Mouse (Mus musculus) kidney, adult 2 months (tissue): ENCODE measurements at regions not wholly inside any gene's neighbourhood (a gene's known extent, or its start where the extent isn't known, plus 50 kb on each side); places are given as distances from the start of the nearest gene placed in this dataset.
A peak's percentile ranks its signal among the peaks of the same experiment; 100 is the strongest.
"Not testable (repeated sequence)": the region's sequence is repeated elsewhere in the genome, so short reads cannot be mapped to it uniquely, and the experiment has no call there.

ENCODE experiments used
- DNase-seq: peaks from one replicate; pipeline ENCODE4 v3.0.0; 2021
- H3K27ac ChIP-seq: fragments of 200-500 bp; 2 replicates; pipeline ENCODE4 v1.5.1; 2012; ENCODE audit warnings: low read depth, low read length, control low read depth, inconsistent platforms; ENCODE audit not compliant: insufficient read depth
- H3K27me3 ChIP-seq: fragments of 200-500 bp; replicated peaks from 2 replicates; pipeline ENCODE4 v1.6.1; 2012; ENCODE audit warnings: mild to moderate bottlenecking, moderate library complexity, low read length, inconsistent platforms; ENCODE audit not compliant: control insufficient read depth, insufficient read depth
- H3K36me3 ChIP-seq: fragments of 200-500 bp; 2 replicates; pipeline ENCODE4 v1.6.1; 2012; ENCODE audit warnings: mild to moderate bottlenecking, moderate library complexity, low read length, inconsistent platforms; ENCODE audit not compliant: control insufficient read depth, insufficient read depth
- H3K4me1 ChIP-seq: fragments of 200-500 bp; 2 replicates; pipeline ENCODE4 v1.6.1; 2011; ENCODE audit warnings: low read length; ENCODE audit not compliant: control insufficient read depth, insufficient read depth
- H3K4me3 ChIP-seq: fragments of 200-500 bp; 2 replicates; pipeline ENCODE4 v1.5.1; 2011; ENCODE audit warnings: mild to moderate bottlenecking, low read depth, low read length, control low read depth; ENCODE audit not compliant: insufficient read depth
- CTCF ChIP-seq: fragments of 200-500 bp; conservative IDR thresholded peaks from 2 replicates; pipeline ENCODE4 v1.5.1; 2011; ENCODE audit warnings: low read depth, mild to moderate bottlenecking, control low read depth, low read length, moderate library complexity, mixed read lengths; ENCODE audit not compliant: insufficient read depth, insufficient read length
- POLR2A ChIP-seq: fragments of 200-500 bp; IDR thresholded peaks from one replicate; pipeline ENCODE4 v1.6.1; 2011; ENCODE audit warnings: low read depth, low read length, control low read depth
- WGBS: fragments of 180-500 bp; shearing (Covaris S2); methylation state at CpG from one replicate; pipeline ENCODE4 v1.1.7; 2018; 5-methylcytosine and 5-hydroxymethylcytosine counted together

- no peak for DNase-seq
- Histone ChIP-seq H3K27ac (no peak overlapping the region), H3K36me3 (no peaks in the 10 kb centered on the region), H3K4me1 (no peaks in the 10 kb centered on the region), H3K4me3 (no peak overlapping the region), H3K27me3 (no peaks in the 10 kb centered on the region)
- TF ChIP-seq POLR2A (no peak), CTCF (no peak)
- WGBS: 43% methylated on average over 1 of the region's 1 CpGs
Observed at GRCm38 (mm10) chrX:94857501-94857900, 133.1 kb downstream of the Zxdb start.

GRCm38 (mm10) chrX:94857954-94858353 is 133.6 kb downstream of the Zxdb start:
- Histone ChIP-seq H3K27ac (no peak overlapping the region), H3K4me3 (no peak overlapping the region), H3K27me3 (no peaks in the 10 kb centered on the region), H3K36me3 (no peaks in the 10 kb centered on the region), H3K4me1 (no peaks in the 10 kb centered on the region)
- TF ChIP-seq CTCF (no peak), POLR2A (no peak)
- 80% methylated on average over 4 of the region's 4 CpGs for WGBS
- DNase-seq: no peak

GRCm38 (mm10) chrX:94863123-94863522 is 138.8 kb downstream of the Zxdb start:
- H3K27ac ChIP-seq: no peak overlapping the region
- H3K4me3 ChIP-seq: no peak overlapping the region
- no peaks in the 10 kb centered on the region for H3K27me3 ChIP-seq
- no peaks in the 10 kb centered on the region for H3K36me3 ChIP-seq
- TF ChIP-seq CTCF: no peak
- no peak for TF ChIP-seq POLR2A
- 67% methylated on average over 1 of the region's 1 CpGs for WGBS
- no peak for DNase-seq
- no peaks in the 10 kb centered on the region for H3K4me1 ChIP-seq

GRCm38 (mm10) chrX:94865531-94866502 is 141.4 kb downstream of the Zxdb start:
- H3K27me3 ChIP-seq: no peaks in the 10 kb centered on the region
- peak; percentile 94 for DNase-seq
- H3K4me3 ChIP-seq: peak overlapping the region; percentile 46
- no peaks in the 10 kb centered on the region for H3K4me1 ChIP-seq
- peak; percentile 95 for TF ChIP-seq CTCF
- no peak for TF ChIP-seq POLR2A
- H3K27ac ChIP-seq: no peak overlapping the region
- no peaks in the 10 kb centered on the region for H3K36me3 ChIP-seq
- whole genome bisulfite sequencing: 8% methylated on average over 15 of the region's 18 CpGs

GRCm38 (mm10) chrX:94883547-94883946 is 142.9 kb downstream of the Spin4 start:
- H3K27ac ChIP-seq, DNase-seq, H3K27me3 ChIP-seq, H3K4me1 ChIP-seq, H3K36me3 ChIP-seq, H3K4me3 ChIP-seq: not testable (repeated sequence)
- 98% methylated on average over 2 of the region's 2 CpGs for WGBS
